Mouse (Mus musculus): ENCODE measurements around the gene Dip2c. TPM values are rescaled to one million over a fixed set of nuclear protein-coding genes. Genes with fewer than 3 reads are reported as not detected.

The Dip2c gene
- polyA plus RNA-seq, 1 experiment from 2014 or later, result 2.3 TPM

GRCm38 (mm10) chr13:9278636-9279035 lies 2.3 kb downstream of the Dip2c start:
- Histone ChIP-seq H3K27me3 (replicated peaks; ENCODE audit: control insufficient read depth, insufficient read depth, low read length) (no peaks in the 10 kb centered on the region), H3K4me2 (ENCODE audit: low read depth, low read length) (no peak overlapping the region), H3K36me3 (ENCODE audit: control insufficient read depth, insufficient read depth, low read length) (no peaks in the 10 kb centered on the region), H3K9ac (ENCODE audit: low read depth, low read length) (no peak overlapping the region), H3K4me3 (ENCODE audit: low read length) (no peak overlapping the region), H3K27ac (ENCODE audit: low read length) (no peak overlapping the region), H3K9me3 (ENCODE audit: control insufficient read depth, low read length) (no peaks in the 10 kb centered on the region), H3K4me1 (ENCODE audit: control insufficient read depth, insufficient read depth, low read length) (peaks cover 11% of the 10 kb centered on the region; the same call in 1 of the 2 replicates)
- WGBS, result 83% methylated on average over 5 of the region's 5 CpGs
- ATAC-seq, result no peak

- no peaks in the 10 kb centered on the region for H3K9me3 ChIP-seq (ENCODE audit: control insufficient read depth, low read length)
- H3K27me3 ChIP-seq (replicated peaks; ENCODE audit: control insufficient read depth, insufficient read depth, low read length), result no peaks in the 10 kb centered on the region
- H3K4me3 ChIP-seq (ENCODE audit: low read length), result no peak overlapping the region
- no peak overlapping the region for H3K4me2 ChIP-seq (ENCODE audit: low read depth, low read length)
- ATAC-seq, result no peak
- H3K36me3 ChIP-seq (ENCODE audit: control insufficient read depth, insufficient read depth, low read length), result no peaks in the 10 kb centered on the region
- peaks cover 5% of the 10 kb centered on the region; the same call in 1 of the 2 replicates for H3K4me1 ChIP-seq (ENCODE audit: control insufficient read depth, insufficient read depth, low read length)
- 78% methylated on average over 13 of the region's 13 CpGs for WGBS
- H3K9ac ChIP-seq (ENCODE audit: low read depth, low read length), result no peak overlapping the region
- no peak overlapping the region for H3K27ac ChIP-seq (ENCODE audit: low read length)
Measured at GRCm38 (mm10) chr13:9283050-9283449, 6.7 kb downstream of the Dip2c start.

GRCm38 (mm10) chr13:9289916-9290315 lies 13.6 kb downstream of the Dip2c start:
- Histone ChIP-seq H3K4me1 (ENCODE audit: control insufficient read depth, insufficient read depth, low read length) (no peaks in the 10 kb centered on the region), H3K36me3 (ENCODE audit: control insufficient read depth, insufficient read depth, low read length) (no peaks in the 10 kb centered on the region), H3K27ac (ENCODE audit: low read length) (no peak overlapping the region), H3K9ac (ENCODE audit: low read depth, low read length) (no peak overlapping the region), H3K9me3 (ENCODE audit: control insufficient read depth, low read length) (no peaks in the 10 kb centered on the region), H3K4me2 (ENCODE audit: low read depth, low read length) (no peak overlapping the region), H3K27me3 (replicated peaks; ENCODE audit: control insufficient read depth, insufficient read depth, low read length) (no peaks in the 10 kb centered on the region), H3K4me3 (ENCODE audit: low read length) (no peak overlapping the region)
- 59% methylated on average over 2 of the region's 2 CpGs for WGBS
- no peak for ATAC-seq

GRCm38 (mm10) chr13:9296285-9296684 lies 20.0 kb downstream of the Dip2c start:
- ATAC-seq, result no peak
- Histone ChIP-seq H3K4me1 (ENCODE audit: control insufficient read depth, insufficient read depth, low read length) (no peaks in the 10 kb centered on the region), H3K27me3 (replicated peaks; ENCODE audit: control insufficient read depth, insufficient read depth, low read length) (no peaks in the 10 kb centered on the region), H3K36me3 (ENCODE audit: control insufficient read depth, insufficient read depth, low read length) (no peaks in the 10 kb centered on the region), H3K4me2 (ENCODE audit: low read depth, low read length) (no peak overlapping the region), H3K4me3 (ENCODE audit: low read length) (no peak overlapping the region), H3K9me3 (ENCODE audit: control insufficient read depth, low read length) (no peaks in the 10 kb centered on the region), H3K9ac (ENCODE audit: low read depth, low read length) (no peak overlapping the region), H3K27ac (ENCODE audit: low read length) (no peak overlapping the region)
- 70% methylated on average over 6 of the region's 6 CpGs for WGBS

GRCm38 (mm10) chr13:9297266-9297665 lies 20.9 kb downstream of the Dip2c start:
- no peak overlapping the region for H3K4me3 ChIP-seq (ENCODE audit: low read length)
- H3K36me3 ChIP-seq (ENCODE audit: control insufficient read depth, insufficient read depth, low read length), result no peaks in the 10 kb centered on the region
- H3K9ac ChIP-seq (ENCODE audit: low read depth, low read length), result no peak overlapping the region
- no peaks in the 10 kb centered on the region for H3K9me3 ChIP-seq (ENCODE audit: control insufficient read depth, low read length)
- H3K4me1 ChIP-seq (ENCODE audit: control insufficient read depth, insufficient read depth, low read length), result no peaks in the 10 kb centered on the region
- WGBS, result 77% methylated on average over 3 of the region's 3 CpGs
- H3K27ac ChIP-seq (ENCODE audit: low read length), result no peak overlapping the region
- H3K4me2 ChIP-seq (ENCODE audit: low read depth, low read length), result no peak overlapping the region
- no peaks in the 10 kb centered on the region for H3K27me3 ChIP-seq (replicated peaks; ENCODE audit: control insufficient read depth, insufficient read depth, low read length)
- no peak for ATAC-seq

- H3K27ac ChIP-seq (ENCODE audit: low read length), result no peak overlapping the region
- H3K9me3 ChIP-seq (ENCODE audit: control insufficient read depth, low read length), result no peaks in the 10 kb centered on the region
- H3K36me3 ChIP-seq (ENCODE audit: control insufficient read depth, insufficient read depth, low read length), result no peaks in the 10 kb centered on the region
- no peaks in the 10 kb centered on the region for H3K27me3 ChIP-seq (replicated peaks; ENCODE audit: control insufficient read depth, insufficient read depth, low read length)
- no peaks in the 10 kb centered on the region for H3K4me1 ChIP-seq (ENCODE audit: control insufficient read depth, insufficient read depth, low read length)
- ATAC-seq, result no peak
- no peak overlapping the region for H3K4me3 ChIP-seq (ENCODE audit: low read length)
- WGBS, result 57% methylated on average over 3 of the region's 3 CpGs
- H3K4me2 ChIP-seq (ENCODE audit: low read depth, low read length), result no peak overlapping the region
- H3K9ac ChIP-seq (ENCODE audit: low read depth, low read length), result no peak overlapping the region
Measured at GRCm38 (mm10) chr13:9297689-9298088, 21.4 kb downstream of the Dip2c start.

- no peak for ATAC-seq
- Histone ChIP-seq H3K4me1 (ENCODE audit: control insufficient read depth, insufficient read depth, low read length) (no peaks in the 10 kb centered on the region), H3K9ac (ENCODE audit: low read depth, low read length) (no peak overlapping the region), H3K9me3 (ENCODE audit: control insufficient read depth, low read length) (no peaks in the 10 kb centered on the region), H3K4me3 (ENCODE audit: low read length) (no peak overlapping the region), H3K27ac (ENCODE audit: low read length) (no peak overlapping the region), H3K36me3 (ENCODE audit: control insufficient read depth, insufficient read depth, low read length) (no peaks in the 10 kb centered on the region), H3K4me2 (ENCODE audit: low read depth, low read length) (no peak overlapping the region), H3K27me3 (replicated peaks; ENCODE audit: control insufficient read depth, insufficient read depth, low read length) (no peaks in the 10 kb centered on the region)
- whole genome bisulfite sequencing, result 42% methylated on average over 2 of the region's 2 CpGs
Measured at GRCm38 (mm10) chr13:9299657-9300056, 23.3 kb downstream of the Dip2c start.

GRCm38 (mm10) chr13:9308863-9309262 lies 32.5 kb downstream of the Dip2c start:
- Histone ChIP-seq H3K9ac (ENCODE audit: low read depth, low read length) (no peak overlapping the region), H3K4me3 (ENCODE audit: low read length) (no peak overlapping the region), H3K27me3 (replicated peaks; ENCODE audit: control insufficient read depth, insufficient read depth, low read length) (no peaks in the 10 kb centered on the region), H3K27ac (ENCODE audit: low read length) (no peak overlapping the region), H3K4me1 (ENCODE audit: control insufficient read depth, insufficient read depth, low read length) (no peaks in the 10 kb centered on the region; the same call in 1 of the 2 replicates), H3K36me3 (ENCODE audit: control insufficient read depth, insufficient read depth, low read length) (no peaks in the 10 kb centered on the region), H3K9me3 (ENCODE audit: control insufficient read depth, low read length) (no peaks in the 10 kb centered on the region), H3K4me2 (ENCODE audit: low read depth, low read length) (no peak overlapping the region)
- ATAC-seq, result no peak
- 74% methylated on average over 6 of the region's 6 CpGs for WGBS

- no peak for ATAC-seq
- WGBS, result 85% methylated on average over 1 of the region's 1 CpGs
Measured at GRCm38 (mm10) chr13:9310806-9311205, 34.5 kb downstream of the Dip2c start.

GRCm38 (mm10) chr13:9312916-9313315 lies 36.6 kb downstream of the Dip2c start:
- no peak for ATAC-seq
- Histone ChIP-seq H3K4me1 (ENCODE audit: control insufficient read depth, insufficient read depth, low read length) (no peaks in the 10 kb centered on the region), H3K4me2 (ENCODE audit: low read depth, low read length) (no peak overlapping the region), H3K9ac (ENCODE audit: low read depth, low read length) (no peak overlapping the region), H3K27me3 (replicated peaks; ENCODE audit: control insufficient read depth, insufficient read depth, low read length) (no peaks in the 10 kb centered on the region), H3K4me3 (ENCODE audit: low read length) (no peak overlapping the region), H3K27ac (ENCODE audit: low read length) (no peak overlapping the region), H3K9me3 (ENCODE audit: control insufficient read depth, low read length) (no peaks in the 10 kb centered on the region), H3K36me3 (ENCODE audit: control insufficient read depth, insufficient read depth, low read length) (no peaks in the 10 kb centered on the region)

More at GRCm38 (mm10) chr13:9310806-9311205, 34.5 kb downstream of the Dip2c start:
- Histone ChIP-seq H3K9me3 (ENCODE audit: control insufficient read depth, low read length) (no peaks in the 10 kb centered on the region), H3K36me3 (ENCODE audit: control insufficient read depth, insufficient read depth, low read length) (no peaks in the 10 kb centered on the region), H3K9ac (ENCODE audit: low read depth, low read length) (no peak overlapping the region), H3K4me1 (ENCODE audit: control insufficient read depth, insufficient read depth, low read length) (no peaks in the 10 kb centered on the region; the same call in 1 of the 2 replicates), H3K27ac (ENCODE audit: low read length) (no peak overlapping the region), H3K4me3 (ENCODE audit: low read length) (no peak overlapping the region), H3K4me2 (ENCODE audit: low read depth, low read length) (no peak overlapping the region), H3K27me3 (replicated peaks; ENCODE audit: control insufficient read depth, insufficient read depth, low read length) (no peaks in the 10 kb centered on the region)
